Mouse (Mus musculus): Measurements from ENCODE around the gene Paf1. TPM values are rescaled to one million over a fixed set of nuclear protein-coding genes. Genes with fewer than 3 reads are reported as not detected.

Paf1 gene
- polyA plus RNA-seq, 1 experiment from 2014 or later, result 81.4 TPM

- ATAC-seq (replicated peaks; ENCODE audit: insufficient number of reproducible peaks, low FRiP score, low TSS enrichment, low read depth) (peak; percentile 83), DNase-seq (ENCODE audit: low spot score) (peak; percentile 99)
- H3K27me3 ChIP-seq (ENCODE audit: control insufficient read depth, insufficient read depth, low read length), result no peaks in the 10 kb centered on the region
- H3K4me3 ChIP-seq (ENCODE audit: low read depth, low read length), result peak within 1 kb of the TSS; percentile 89
- H3K9ac ChIP-seq (replicated peaks; ENCODE audit: low read length), result peak within 1 kb of the TSS; percentile 96
- under 1% methylated on average over 64 of the region's 66 CpGs for WGBS
- peak within 1 kb of the TSS; percentile 82 for H3K4me2 ChIP-seq (ENCODE audit: low read depth, low read length)
- H3K9me3 ChIP-seq (replicated peaks; ENCODE audit: control insufficient read depth, low read length), result no peaks in the 10 kb centered on the region
- peaks cover 12% of the 10 kb centered on the region for H3K36me3 ChIP-seq (replicated peaks; ENCODE audit: control insufficient read depth, insufficient read depth, low read depth, low read length)
- peaks cover 4% of the 10 kb centered on the region for H3K4me1 ChIP-seq (ENCODE audit: control insufficient read depth, insufficient read depth, low read length)
- peak within 1 kb of the TSS; percentile 93 for H3K27ac ChIP-seq (replicated peaks; ENCODE audit: low read depth, low read length)
Measured at GRCm38 (mm10) chr7:28372251-28373108, 20.3 kb upstream of the Paf1 start, which contains the start of gene Plekhg2. Gene Plekhg2 (minus strand): TSS chr7:28372599.

GRCm38 (mm10) chr7:28373131-28373581, 19.6 kb upstream of the Paf1 start:
- Histone ChIP-seq H3K4me3 (ENCODE audit: low read depth, low read length) (peak overlapping the region; percentile 89), H3K4me2 (ENCODE audit: low read depth, low read length) (peak overlapping the region; percentile 19; the same call in 1 of the 2 replicates), H3K27me3 (ENCODE audit: control insufficient read depth, insufficient read depth, low read length) (no peaks in the 10 kb centered on the region), H3K4me1 (ENCODE audit: control insufficient read depth, insufficient read depth, low read length) (peaks cover 10% of the 10 kb centered on the region), H3K27ac (replicated peaks; ENCODE audit: low read depth, low read length) (peak overlapping the region; percentile 53; the same call in 1 of the 2 replicates), H3K36me3 (replicated peaks; ENCODE audit: control insufficient read depth, insufficient read depth, low read depth, low read length) (peaks cover 6% of the 10 kb centered on the region), H3K9ac (replicated peaks; ENCODE audit: low read length) (peak overlapping the region; percentile 50; the same call in 1 of the 2 replicates), H3K9me3 (replicated peaks; ENCODE audit: control insufficient read depth, low read length) (no peaks in the 10 kb centered on the region)
- 1% methylated on average over 9 of the region's 9 CpGs for WGBS
- DNase-seq (ENCODE audit: low spot score), result peak; percentile 94
- peak; percentile 0; the same call in 1 of the 2 replicates for ATAC-seq (replicated peaks; ENCODE audit: insufficient number of reproducible peaks, low FRiP score, low TSS enrichment, low read depth)

- Histone ChIP-seq H3K27ac (replicated peaks; ENCODE audit: low read depth, low read length) (0 out of 2 replicates have a peak overlapping the region, but pooled peaks have one; percentile 22), H3K9ac (replicated peaks; ENCODE audit: low read length) (no peak overlapping the region; the same call in 1 of the 2 replicates), H3K4me2 (ENCODE audit: low read depth, low read length) (no peak overlapping the region), H3K4me3 (ENCODE audit: low read depth, low read length) (no peak overlapping the region), H3K4me1 (ENCODE audit: control insufficient read depth, insufficient read depth, low read length) (peaks cover 14% of the 10 kb centered on the region), H3K27me3 (ENCODE audit: control insufficient read depth, insufficient read depth, low read length) (no peaks in the 10 kb centered on the region), H3K9me3 (replicated peaks; ENCODE audit: control insufficient read depth, low read length) (no peaks in the 10 kb centered on the region), H3K36me3 (replicated peaks; ENCODE audit: control insufficient read depth, insufficient read depth, low read depth, low read length) (peaks cover 5% of the 10 kb centered on the region)
- ATAC-seq (replicated peaks; ENCODE audit: insufficient number of reproducible peaks, low FRiP score, low TSS enrichment, low read depth) (no peak), DNase-seq (ENCODE audit: low spot score) (no peak)
- WGBS, result 82% methylated on average over 7 of the region's 7 CpGs
Measured at GRCm38 (mm10) chr7:28373891-28374495, 18.8 kb upstream of the Paf1 start.

GRCm38 (mm10) chr7:28374647-28375046, 18.1 kb upstream of the Paf1 start:
- WGBS, result 74% methylated on average over 10 of the region's 10 CpGs
- Histone ChIP-seq H3K27me3 (ENCODE audit: control insufficient read depth, insufficient read depth, low read length) (no peaks in the 10 kb centered on the region), H3K36me3 (replicated peaks; ENCODE audit: control insufficient read depth, insufficient read depth, low read depth, low read length) (no peaks in the 10 kb centered on the region; the same call in none of the 2 replicates), H3K4me2 (ENCODE audit: low read depth, low read length) (peak overlapping the region; percentile 45), H3K4me3 (ENCODE audit: low read depth, low read length) (no peak overlapping the region), H3K9me3 (replicated peaks; ENCODE audit: control insufficient read depth, low read length) (no peaks in the 10 kb centered on the region), H3K9ac (replicated peaks; ENCODE audit: low read length) (no peak overlapping the region), H3K27ac (replicated peaks; ENCODE audit: low read depth, low read length) (peak overlapping the region; percentile 96), H3K4me1 (ENCODE audit: control insufficient read depth, insufficient read depth, low read length) (peaks cover 14% of the 10 kb centered on the region)
- no peak for ATAC-seq (replicated peaks; ENCODE audit: insufficient number of reproducible peaks, low FRiP score, low TSS enrichment, low read depth)
- DNase-seq (ENCODE audit: low spot score), result no peak

- Histone ChIP-seq H3K4me2 (ENCODE audit: low read depth, low read length) (peak overlapping the region; percentile 69), H3K27me3 (ENCODE audit: control insufficient read depth, insufficient read depth, low read length) (no peaks in the 10 kb centered on the region), H3K4me1 (ENCODE audit: control insufficient read depth, insufficient read depth, low read length) (peaks cover 11% of the 10 kb centered on the region), H3K9me3 (replicated peaks; ENCODE audit: control insufficient read depth, low read length) (no peaks in the 10 kb centered on the region), H3K27ac (replicated peaks; ENCODE audit: low read depth, low read length) (peak overlapping the region; percentile 96), H3K9ac (replicated peaks; ENCODE audit: low read length) (peak overlapping the region; percentile 76), H3K4me3 (ENCODE audit: low read depth, low read length) (peak overlapping the region; percentile 33), H3K36me3 (replicated peaks; ENCODE audit: control insufficient read depth, insufficient read depth, low read depth, low read length) (no peaks in the 10 kb centered on the region; the same call in 1 of the 2 replicates)
- ATAC-seq (replicated peaks; ENCODE audit: insufficient number of reproducible peaks, low FRiP score, low TSS enrichment, low read depth) (peak; percentile 49), DNase-seq (ENCODE audit: low spot score) (peak; percentile 96)
- WGBS, result under 1% methylated on average over 36 of the region's 36 CpGs
Measured at GRCm38 (mm10) chr7:28375176-28375921, 17.4 kb upstream of the Paf1 start.

GRCm38 (mm10) chr7:28376011-28376771, 16.6 kb upstream of the Paf1 start:
- H3K9ac ChIP-seq (replicated peaks; ENCODE audit: low read length), result peak overlapping the region; percentile 64
- H3K27ac ChIP-seq (replicated peaks; ENCODE audit: low read depth, low read length), result peak overlapping the region; percentile 96
- 2% methylated on average over 30 of the region's 30 CpGs for WGBS
- ATAC-seq (replicated peaks; ENCODE audit: insufficient number of reproducible peaks, low FRiP score, low TSS enrichment, low read depth) (no peak), DNase-seq (ENCODE audit: low spot score) (peak; percentile 75)
- no peaks in the 10 kb centered on the region for H3K9me3 ChIP-seq (replicated peaks; ENCODE audit: control insufficient read depth, low read length)
- peaks cover 14% of the 10 kb centered on the region for H3K4me1 ChIP-seq (ENCODE audit: control insufficient read depth, insufficient read depth, low read length)
- no peaks in the 10 kb centered on the region for H3K27me3 ChIP-seq (ENCODE audit: control insufficient read depth, insufficient read depth, low read length)
- H3K4me2 ChIP-seq (ENCODE audit: low read depth, low read length), result peak overlapping the region; percentile 69
- no peaks in the 10 kb centered on the region for H3K36me3 ChIP-seq (replicated peaks; ENCODE audit: control insufficient read depth, insufficient read depth, low read depth, low read length)
- H3K4me3 ChIP-seq (ENCODE audit: low read depth, low read length), result peak overlapping the region; percentile 33
